Mouse (Mus musculus) olfactory bulb, adult 2 months (tissue): ENCODE results near the gene Acly. TPM values are rescaled to one million over a fixed set of nuclear protein-coding genes. Genes with fewer than 3 reads are reported as not detected.
A peak's percentile ranks its signal among the peaks of the same experiment; 100 is the strongest.

Experiments
- H3K27ac ChIP-seq: fragments of 200-500 bp; 2 replicates; pipeline ENCODE4 v1.5.1; 2012; ENCODE audit warnings: low read depth, low read length; ENCODE audit not compliant: insufficient read depth
- H3K4me1 ChIP-seq: fragments of 200-500 bp; 2 replicates; pipeline ENCODE4 v1.6.1; 2012; ENCODE audit warnings: low read length; ENCODE audit not compliant: control insufficient read depth, insufficient read depth
- H3K4me3 ChIP-seq: fragments of 200-500 bp; 2 replicates; pipeline ENCODE4 v1.5.1; 2012; ENCODE audit warnings: mild to moderate bottlenecking, low read depth, low read length, moderate library complexity; ENCODE audit not compliant: insufficient read depth
- CTCF ChIP-seq: fragments of 200-500 bp; IDR thresholded peaks from 2 replicates; pipeline ENCODE4 v1.5.1; 2012; ENCODE audit warnings: low read depth, mild to moderate bottlenecking, low read length, moderate library complexity; ENCODE audit not compliant: insufficient read depth
- POLR2A ChIP-seq: fragments of 200-500 bp; IDR thresholded peaks from 2 replicates; pipeline ENCODE4 v1.6.1; 2012; ENCODE audit warnings: mild to moderate bottlenecking, low read depth, low read length, moderate library complexity; ENCODE audit not compliant: insufficient read depth
- WGBS: fragments of 180-500 bp; shearing (Covaris S2); methylation state at CpG from one replicate; pipeline ENCODE4 v1.1.7; 2018; 5-methylcytosine and 5-hydroxymethylcytosine counted together
- polyA plus RNA-seq: library from polyadenylated mRNA; stranded (reverse); fragments of >200 nt; gene quantifications from 2 replicates; pipeline ENCODE4 v1.2.4, GENCODE M21; 2012; ENCODE audit warnings: low replicate concordance; ENCODE audit not compliant: missing spikeins, insufficient read depth, insufficient read length

Gene Acly
- polyA plus RNA-seq, 1 experiment, result not detected

GRCm38 (mm10) chr11:100500651-100501050 is 27.1 kb downstream of the Acly start:
- WGBS, result 85% methylated on average over 7 of the region's 7 CpGs
- no peaks in the 10 kb centered on the region for H3K4me1 ChIP-seq
- no peak overlapping the region for H3K27ac ChIP-seq
- TF ChIP-seq CTCF, result no peak
- no peak for TF ChIP-seq POLR2A
- no peak overlapping the region for H3K4me3 ChIP-seq

DNA sequence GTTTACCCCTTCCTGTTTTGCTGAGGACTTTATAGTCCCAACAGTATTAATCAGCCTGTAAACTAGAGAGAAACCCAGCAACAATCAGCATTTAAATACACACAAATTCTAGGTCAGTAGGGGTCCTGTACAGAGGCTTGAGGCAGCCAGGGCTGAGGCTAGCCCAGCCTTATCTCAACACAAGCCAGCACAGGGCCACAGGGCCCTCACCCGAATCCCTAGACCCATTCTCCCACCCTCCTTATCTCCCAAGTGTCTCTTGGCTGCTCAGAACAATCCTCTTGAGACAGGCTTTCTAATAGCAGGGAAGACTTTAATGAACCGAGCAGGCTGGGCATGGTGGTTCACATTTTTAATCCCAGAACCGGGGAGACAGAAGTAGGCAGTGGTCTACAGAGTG is 27.6 kb downstream of the Acly start:
- no peak overlapping the region for H3K4me3 ChIP-seq
- H3K4me1 ChIP-seq, result no peaks in the 10 kb centered on the region
- 84% methylated on average over 3 of the region's 3 CpGs for WGBS
- TF ChIP-seq CTCF (no peak), POLR2A (no peak)
- H3K27ac ChIP-seq, result no peak overlapping the region

- H3K4me1 ChIP-seq, result no peaks in the 10 kb centered on the region
- WGBS, result 87% methylated on average over 12 of the region's 12 CpGs
- no peak for TF ChIP-seq POLR2A
- TF ChIP-seq CTCF, result no peak
- H3K27ac ChIP-seq, result peak overlapping the region; percentile 71
- peak overlapping the region; percentile 46 for H3K4me3 ChIP-seq
Observed at GRCm38 (mm10) chr11:100493771-100494170, 34.0 kb downstream of the Acly start.

DNA sequence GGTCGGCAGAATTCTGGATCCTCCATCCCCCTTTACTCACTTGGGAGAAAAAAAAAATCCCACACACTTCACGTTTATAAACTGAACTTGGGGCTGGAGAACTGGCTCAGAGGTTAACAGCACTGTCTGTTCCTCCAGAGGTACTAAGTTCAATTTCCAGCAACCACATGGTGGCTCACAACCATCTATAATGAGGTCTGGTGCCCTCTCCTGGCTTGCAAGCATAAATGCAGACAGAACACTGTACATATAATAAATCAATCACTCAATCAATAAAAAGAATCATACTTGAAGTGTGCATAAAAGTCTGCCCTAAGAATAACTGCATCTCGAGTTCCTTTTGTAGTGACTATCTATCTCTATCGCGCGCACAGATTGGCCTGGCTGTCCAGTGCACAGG is 36.8 kb downstream of the Acly start:
- 92% methylated on average over 6 of the region's 6 CpGs for WGBS
- no peak for TF ChIP-seq POLR2A
- TF ChIP-seq CTCF, result no peak
- no peaks in the 10 kb centered on the region for H3K4me1 ChIP-seq
- no peak overlapping the region for H3K27ac ChIP-seq
- H3K4me3 ChIP-seq, result no peak overlapping the region

GRCm38 (mm10) chr11:100485801-100486538 is 41.8 kb downstream of the Acly start:
- no peak overlapping the region for H3K4me3 ChIP-seq
- no peak overlapping the region for H3K27ac ChIP-seq
- no peak for TF ChIP-seq CTCF
- TF ChIP-seq POLR2A, result no peak
- H3K4me1 ChIP-seq, result no peaks in the 10 kb centered on the region
- WGBS, result 85% methylated on average over 8 of the region's 8 CpGs

GRCm38 (mm10) chr11:100484461-100484860 is 43.3 kb downstream of the Acly start:
- 96% methylated on average over 3 of the region's 3 CpGs for WGBS
- Histone ChIP-seq H3K27ac (no peak overlapping the region), H3K4me1 (no peaks in the 10 kb centered on the region), H3K4me3 (no peak overlapping the region)
- no peak for TF ChIP-seq POLR2A
- TF ChIP-seq CTCF, result no peak

DNA sequence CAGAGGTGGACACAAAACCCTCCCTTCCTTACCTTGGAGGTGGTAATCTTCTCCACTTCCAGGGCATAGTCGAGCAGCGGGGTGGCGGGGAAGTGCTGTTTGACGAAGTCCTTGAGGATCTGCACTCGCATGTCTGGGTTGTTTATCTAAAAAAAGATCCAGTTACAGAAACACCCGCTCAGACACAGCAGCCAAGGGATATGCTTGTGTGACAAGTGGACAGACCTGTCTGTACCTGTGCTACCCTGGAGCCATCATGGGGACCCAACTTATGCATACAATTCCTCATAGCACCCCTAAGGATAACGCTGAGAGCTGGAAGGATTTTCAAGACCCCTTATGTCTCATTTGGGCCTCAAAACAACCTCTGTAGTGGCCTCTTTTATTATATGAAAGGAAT is 48.6 kb downstream of the Acly start:
- H3K27ac ChIP-seq, result no peak overlapping the region
- WGBS, result 81% methylated on average over 7 of the region's 7 CpGs
- TF ChIP-seq CTCF (no peak), POLR2A (no peak)
- no peak overlapping the region for H3K4me3 ChIP-seq
- H3K4me1 ChIP-seq, result no peaks in the 10 kb centered on the region

GRCm38 (mm10) chr11:100476281-100476680 is 51.5 kb downstream of the Acly start:
- TF ChIP-seq POLR2A, result no peak
- TF ChIP-seq CTCF, result no peak
- Histone ChIP-seq H3K4me3 (no peak overlapping the region), H3K27ac (no peak overlapping the region), H3K4me1 (no peaks in the 10 kb centered on the region)
- 98% methylated on average over 5 of the region's 5 CpGs for WGBS

DNA sequence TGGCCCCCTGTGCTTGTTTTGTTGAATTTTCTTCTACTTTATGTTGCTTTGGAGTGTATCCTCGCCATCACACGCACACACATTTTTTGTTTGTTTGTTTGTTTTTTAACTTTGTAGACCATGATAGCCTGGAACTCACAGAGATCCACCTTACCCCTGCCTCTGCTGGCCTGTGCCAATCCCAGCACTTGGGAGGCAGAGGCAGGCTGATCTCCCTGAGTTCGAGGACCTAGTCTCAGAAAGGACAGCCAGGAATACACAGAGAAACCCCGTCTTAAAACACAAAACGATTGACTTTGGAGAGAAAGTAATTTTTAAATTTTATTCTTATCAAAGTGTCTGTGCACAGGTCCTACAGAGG is 54.9 kb downstream of the Acly start:
- Histone ChIP-seq H3K27ac (no peak overlapping the region), H3K4me3 (no peak overlapping the region), H3K4me1 (peaks cover 2% of the 10 kb centered on the region; the same call in 1 of the 2 replicates)
- TF ChIP-seq CTCF (no peak), POLR2A (no peak)
- WGBS, result 36% methylated on average over 5 of the region's 5 CpGs
